Mouse (Mus musculus) lung, adult 2 months (tissue): ENCODE measurements around the gene Scgb1b2. TPM values are rescaled to one million over a fixed set of nuclear protein-coding genes. Genes with fewer than 3 reads are reported as not detected.

Experiments
- DNase-seq: peaks from one replicate; pipeline ENCODE4 v3.0.0; 2022
- H3K4me1 ChIP-seq: fragments of 200-500 bp; 2 replicates; pipeline ENCODE4 v1.6.1; 2011; ENCODE audit warnings: low read length; ENCODE audit not compliant: control insufficient read depth, insufficient read depth
- H3K4me3 ChIP-seq: fragments of 200-500 bp; replicated peaks from 2 replicates; pipeline ENCODE3; 2011; ENCODE audit warnings: low read depth, mild to moderate bottlenecking, control low read depth, low read length; ENCODE audit errors: extremely low read depth
- CTCF ChIP-seq: fragments of 200-500 bp; IDR thresholded peaks from 2 replicates; pipeline ENCODE4 v1.5.1; 2011; ENCODE audit warnings: mild to moderate bottlenecking, low read length, control low read depth; ENCODE audit not compliant: insufficient read depth
- POLR2A ChIP-seq: fragments of 200-500 bp; IDR thresholded peaks from 2 replicates; pipeline ENCODE4 v1.6.1; 2011; ENCODE audit warnings: low read depth, mild to moderate bottlenecking, control low read depth, low read length, borderline replicate concordance; ENCODE audit errors: extremely low read depth
- WGBS: fragments of 180-500 bp; shearing (Covaris S2); methylation state at CpG from one replicate; pipeline ENCODE4 v1.1.7; 2018; 5-methylcytosine and 5-hydroxymethylcytosine counted together
- polyA plus RNA-seq: library from polyadenylated mRNA; depleted of rRNA; stranded (reverse); fragments of >200 nt; gene quantifications from 2 replicates; pipeline ENCODE4 v1.2.3, GENCODE M21; 2012; rRNA removed

Gene Scgb1b2
- polyA plus RNA-seq, result not detected in 2 replicates

- no peak for TF ChIP-seq POLR2A
- TF ChIP-seq CTCF, result no peak
- WGBS, result 81% methylated on average over 3 of the region's 3 CpGs
- H3K4me1 ChIP-seq, result no peaks in the 10 kb centered on the region
These were observed at the start of gene Scgb1b2 for GRCm38 (mm10) chr7:31291721-31292120. Gene Scgb1b2 (minus strand): TSS chr7:31291821.

GRCm38 (mm10) chr7:31290208-31290607 is 1.4 kb downstream of the Scgb1b2 start, which contains the start of gene Scgb2b2:
Gene Scgb2b2 (plus strand): TSS chr7:31290508.
- H3K4me1 ChIP-seq, result no peaks in the 10 kb centered on the region
- DNase-seq, result no peak
- WGBS, result 81% methylated on average over 5 of the region's 5 CpGs
- no peak within 1 kb of the TSS for H3K4me3 ChIP-seq
- no peak for TF ChIP-seq POLR2A
- no peak for TF ChIP-seq CTCF

More at GRCm38 (mm10) chr7:31291721-31292120, at the start of gene Scgb1b2:
- no peak for DNase-seq
- no peak within 1 kb of the TSS for H3K4me3 ChIP-seq

Other genes with a start within 250 kb of the Scgb1b2 start
- gene Fxyd5, start 249.3 kb downstream of the Scgb1b2 start, polyA plus RNA-seq, result 156 and 178 TPM in 2 replicates
- gene Fxyd7, start 240.4 kb downstream of the Scgb1b2 start, polyA plus RNA-seq, result 7.5 and 10.6 TPM in 2 replicates
- 330 and 336 TPM in 2 replicates for gene Fxyd1, start 234.6 kb downstream of the Scgb1b2 start, polyA plus RNA-seq
- gene Lgi4, start 232.5 kb downstream of the Scgb1b2 start, polyA plus RNA-seq, result 6.8 TPM in 2 replicates
- 16.4 and 43.2 TPM in 2 replicates for gene Fxyd3, start 215.1 kb downstream of the Scgb1b2 start, polyA plus RNA-seq
- 30.1 and 34.5 TPM in 2 replicates for gene Hpn, start 176.5 kb downstream of the Scgb1b2 start, polyA plus RNA-seq
- gene Scn1b, start 164.8 kb downstream of the Scgb1b2 start, polyA plus RNA-seq, result 26.6 and 43.9 TPM in 2 replicates
- 103 and 113 TPM in 2 replicates for gene Gramd1a, start 135.9 kb downstream of the Scgb1b2 start, polyA plus RNA-seq
- not detected in 2 replicates for gene Scgb2b2, start 1.3 kb downstream of the Scgb1b2 start, polyA plus RNA-seq
- not detected in 2 replicates for gene Scgb2b3, start 70.3 kb upstream of the Scgb1b2 start, polyA plus RNA-seq
- not detected in 2 replicates for gene Scgb1b3, start 83.8 kb upstream of the Scgb1b2 start, polyA plus RNA-seq